Comparison of ENCODE assay signal across 32 mouse cellular contexts in genomic region chr11:100219304-100219703, GRCm38 (mm10). TPM values are rescaled to one million over a fixed set of nuclear protein-coding genes. Genes with fewer than 3 reads are reported as not detected.
"Had no signal": no experiment of that assay in that cellular context is flagged by ENCODE, and none has a peak within 500 bp of the region (broad histone marks: within the 10 kb centered on the region; RNA-seq: fewer than 3 reads in every experiment).

No protein-coding gene starts in this region.

- H3K4me3 ChIP-seq: embryonic facial prominence, embryonic 10.5 days; embryonic facial prominence, embryonic 12.5 days; embryonic facial prominence, embryonic 13.5 days; embryonic facial prominence, embryonic 15.5 days; erythroblast, embryonic 14.5 days; forebrain, embryonic 10.5 days; forebrain, embryonic 12.5 days; forebrain, embryonic 13.5 days; forebrain, embryonic 15.5 days; gastrocnemius, adult 2 months; heart, adult 2 months had no signal

- H3K27me3 ChIP-seq: embryonic facial prominence, embryonic 12.5 days; embryonic facial prominence, embryonic 13.5 days; embryonic facial prominence, embryonic 15.5 days; forebrain, embryonic 12.5 days; forebrain, embryonic 13.5 days; forebrain, embryonic 15.5 days had no signal

- H3K4me1 ChIP-seq: embryonic facial prominence, embryonic 10.5 days; embryonic facial prominence, embryonic 12.5 days; embryonic facial prominence, embryonic 13.5 days; forebrain, embryonic 12.5 days; forebrain, embryonic 13.5 days; forebrain, embryonic 15.5 days had no signal

- DNase-seq: cerebellum, adult 8-10 months; cerebellum, adult 9-10 months; cerebellum, adult 9-11 months; cerebellum, postnatal 10 days; cerebellum, postnatal 14 days; cerebellum, postnatal 25 days; cerebellum, postnatal 36 days; embryo, embryonic 11 days; forebrain, postnatal 0 days; gastrocnemius, adult 2 months; gastrocnemius, postnatal 10 days; gastrocnemius, postnatal 14 days; gastrocnemius, postnatal 25 days; gastrocnemius, postnatal 36 days; heart, adult 18-20 months; heart, adult 2 months had no signal

- H3K27ac ChIP-seq: embryonic facial prominence, embryonic 10.5 days; embryonic facial prominence, embryonic 12.5 days; embryonic facial prominence, embryonic 13.5 days; embryonic facial prominence, embryonic 15.5 days; forebrain, embryonic 10.5 days; forebrain, embryonic 12.5 days; forebrain, embryonic 13.5 days; forebrain, embryonic 15.5 days; gastrocnemius, adult 2 months; heart, adult 2 months had no signal

- H3K36me3 ChIP-seq: embryonic facial prominence, embryonic 10.5 days; embryonic facial prominence, embryonic 12.5 days; embryonic facial prominence, embryonic 13.5 days; embryonic facial prominence, embryonic 15.5 days; forebrain, embryonic 10.5 days; forebrain, embryonic 12.5 days; forebrain, embryonic 15.5 days had no signal

- H3K9me3 ChIP-seq: embryonic facial prominence, embryonic 10.5 days; embryonic facial prominence, embryonic 12.5 days; embryonic facial prominence, embryonic 13.5 days; embryonic facial prominence, embryonic 15.5 days; forebrain, embryonic 10.5 days; forebrain, embryonic 12.5 days; forebrain, embryonic 15.5 days had no signal

RNA-seq across cellular contexts. Expression of gene Krt14, which starts 12.0 kb away (rescaled TPM):
- polyA plus RNA-seq: cortical plate, adult 2 months; forebrain, embryonic 14.5 days had no signal

RNA-seq across cellular contexts. Expression of gene Krt9, which starts 26.3 kb away (rescaled TPM):
- polyA plus RNA-seq: embryonic facial prominence, embryonic 10.5 days; embryonic facial prominence, embryonic 11.5 days; embryonic facial prominence, embryonic 12.5 days; embryonic facial prominence, embryonic 13.5 days; embryonic facial prominence, embryonic 14.5 days; embryonic facial prominence, embryonic 15.5 days; erythroblast, embryonic 14.5 days; forebrain, embryonic 10.5 days; forebrain, embryonic 11.5 days; forebrain, embryonic 12.5 days; forebrain, embryonic 13.5 days; forebrain, embryonic 14.5 days; forebrain, embryonic 15.5 days; forebrain, embryonic 16.5 days; heart, adult 2 months had no signal

RNA-seq across cellular contexts. Expression of gene Krt16, which starts 29.4 kb away (rescaled TPM):
- polyA plus RNA-seq: cortical plate, adult 2 months; embryonic facial prominence, embryonic 10.5 days; embryonic facial prominence, embryonic 11.5 days; embryonic facial prominence, embryonic 12.5 days; erythroblast, embryonic 14.5 days; forebrain, embryonic 10.5 days; forebrain, embryonic 11.5 days; forebrain, embryonic 12.5 days; forebrain, embryonic 13.5 days; forebrain, embryonic 14.5 days; forebrain, embryonic 15.5 days; forebrain, embryonic 16.5 days; forebrain, postnatal 0 days; frontal cortex, adult 2 months; heart, adult 2 months had no signal

RNA-seq across cellular contexts. Expression of gene Krt17, which starts 41.5 kb away (rescaled TPM):
- polyA plus RNA-seq: forebrain, embryonic 10.5 days; forebrain, embryonic 11.5 days; forebrain, embryonic 15.5 days had no signal

RNA-seq across cellular contexts. Expression of gene Krt42, which starts 50.4 kb away (rescaled TPM):
- polyA plus RNA-seq: cortical plate, adult 2 months; embryonic facial prominence, embryonic 10.5 days; embryonic facial prominence, embryonic 11.5 days; embryonic facial prominence, embryonic 12.5 days; forebrain, embryonic 10.5 days; forebrain, embryonic 11.5 days; forebrain, embryonic 12.5 days; forebrain, embryonic 13.5 days; forebrain, embryonic 14.5 days; forebrain, embryonic 15.5 days; forebrain, embryonic 16.5 days; forebrain, postnatal 0 days; heart, adult 2 months had no signal
